Mouse (Mus musculus) CD8-positive naive resting alpha-beta T cell, adult 2 months (primary cell): Measurements from ENCODE around the gene Slc25a53.
"Not testable (repeated sequence)": the region's sequence is repeated elsewhere in the genome, so short reads cannot be mapped to it uniquely, and the experiment has no call there.

Source experiments
- DNase-seq, 2 experiments: peaks; one replicate each; pipeline ENCODE4 v3.0.0; 2022; ENCODE audit warnings: low read depth in 2 of 2, low spot score in 2 of 2

Slc25a53 gene

GRCm38 (mm10) chrX:136975397-136975796, 62.7 kb downstream of the Slc25a53 start, which contains the start of gene Tmsb15b2:
Gene Tmsb15b2 (minus strand): TSS chrX:136975497.
- not testable (repeated sequence) for DNase-seq

GRCm38 (mm10) chrX:136959688-136960087, 78.4 kb downstream of the Slc25a53 start:
- DNase-seq = no peak

GRCm38 (mm10) chrX:136958300-136958699, 79.8 kb downstream of the Slc25a53 start:
- not testable (repeated sequence) for DNase-seq

- peak in 1 of 2 experiments; percentile 54 for DNase-seq
Observed at GRCm38 (mm10) chrX:136957583-136958279, 80.4 kb downstream of the Slc25a53 start.

- no peak for DNase-seq
Observed at GRCm38 (mm10) chrX:136937985-136938384, 100.1 kb downstream of the Slc25a53 start.
